Mouse (Mus musculus) megakaryocyte, embryonic 14.5 days (primary cell): ENCODE measurements around the gene Zcchc4. TPM values are rescaled to one million over a fixed set of nuclear protein-coding genes. Genes with fewer than 3 reads are reported as not detected.

ENCODE experiments used
- H3K27me3 ChIP-seq: replicated peaks from 2 replicates; pipeline ENCODE3; 2012; ENCODE audit warnings: inconsistent platforms
- H3K36me3 ChIP-seq: replicated peaks from 2 replicates; pipeline ENCODE3; 2012; ENCODE audit warnings: low read length, inconsistent platforms, mixed read lengths
- H3K4me1 ChIP-seq: 2 replicates; pipeline ENCODE4 v1.6.1; 2012; ENCODE audit warnings: inconsistent platforms
- H3K4me3 ChIP-seq: replicated peaks from 2 replicates; pipeline ENCODE3; 2012; ENCODE audit warnings: moderate library complexity, mild to moderate bottlenecking, inconsistent platforms
- H3K9me3 ChIP-seq: 2 replicates; pipeline ENCODE4 v1.6.1; 2012; ENCODE audit warnings: inconsistent platforms
- FLI1 ChIP-seq: IDR thresholded peaks from 2 replicates; pipeline ENCODE4 v1.6.1; 2012; ENCODE audit warnings: low read length, inconsistent platforms, mixed read lengths
- GATA1 ChIP-seq: IDR thresholded peaks from 3 replicates; pipeline ENCODE4 v1.6.1; 2012; ENCODE audit warnings: mixed read lengths, low read length, inconsistent platforms, borderline replicate concordance
- polyA plus RNA-seq: library from polyadenylated mRNA; stranded (reverse); fragments of >175 nt; gene quantifications from 2 replicates; pipeline ENCODE4 v1.2.3, GENCODE M21; 2012; ENCODE audit warnings: low replicate concordance; ENCODE audit not compliant: insufficient read depth

Zcchc4 gene
- polyA plus RNA-seq, 1 experiment: 1.9 TPM

GRCm38 (mm10) chr5:52866361-52867155 is 91.3 kb downstream of the Zcchc4 start:
- H3K4me3 ChIP-seq: no peak overlapping the region
- H3K27me3 ChIP-seq: peaks cover 2% of the 10 kb centered on the region

GRCm38 (mm10) chr5:52868918-52869703 is 93.9 kb downstream of the Zcchc4 start:
- Histone ChIP-seq H3K4me3 (no peak overlapping the region), H3K36me3 (peaks cover 58% of the 10 kb centered on the region), H3K4me1 (peaks cover 5% of the 10 kb centered on the region), H3K27me3 (peaks cover 6% of the 10 kb centered on the region), H3K9me3 (no peaks in the 10 kb centered on the region)
- no peak for TF ChIP-seq FLI1
- no peak for TF ChIP-seq GATA1

More at GRCm38 (mm10) chr5:52866361-52867155, 91.3 kb downstream of the Zcchc4 start:
- peaks cover 5% of the 10 kb centered on the region for H3K4me1 ChIP-seq
- H3K36me3 ChIP-seq: peaks cover 83% of the 10 kb centered on the region
- no peaks in the 10 kb centered on the region for H3K9me3 ChIP-seq
- TF ChIP-seq GATA1: no peak
- no peak for TF ChIP-seq FLI1

GRCm38 (mm10) chr5:52871461-52871860 is 96.3 kb downstream of the Zcchc4 start:
- no peaks in the 10 kb centered on the region for H3K9me3 ChIP-seq
- peaks cover 6% of the 10 kb centered on the region for H3K27me3 ChIP-seq
- TF ChIP-seq FLI1: no peak
- no peak for TF ChIP-seq GATA1
- H3K4me3 ChIP-seq: no peak overlapping the region
- no peaks in the 10 kb centered on the region for H3K4me1 ChIP-seq
- peaks cover 34% of the 10 kb centered on the region for H3K36me3 ChIP-seq

- TF ChIP-seq FLI1 (no peak), GATA1 (no peak)
- Histone ChIP-seq H3K9me3 (no peaks in the 10 kb centered on the region), H3K4me3 (no peak overlapping the region)
Measured at GRCm38 (mm10) chr5:52871986-52872385, 96.8 kb downstream of the Zcchc4 start.

More at GRCm38 (mm10) chr5:52871986-52872385, 96.8 kb downstream of the Zcchc4 start:
- peaks cover 29% of the 10 kb centered on the region for H3K36me3 ChIP-seq
- H3K4me1 ChIP-seq: no peaks in the 10 kb centered on the region
- H3K27me3 ChIP-seq: peaks cover 6% of the 10 kb centered on the region

Other genes starting within 250 kb of the Zcchc4 start
- gene Lgi2, start 208.9 kb upstream of the Zcchc4 start, polyA plus RNA-seq: not detected in 2 replicates
- gene Sepsecs, start 105.7 kb upstream of the Zcchc4 start, polyA plus RNA-seq: 0.46 TPM in 1 of 2 replicates, not detected in the other
- 22.6 and 36.0 TPM in 2 replicates for gene Pi4k2b, start 33.8 kb upstream of the Zcchc4 start, polyA plus RNA-seq
- gene Anapc4, start 58.6 kb downstream of the Zcchc4 start, polyA plus RNA-seq: 2.4 and 4.8 TPM in 2 replicates